Mouse (Mus musculus) hindbrain, postnatal 0 days (tissue): ENCODE data around the gene Meltf. TPM values are rescaled to one million over a fixed set of nuclear protein-coding genes. Genes with fewer than 3 reads are reported as not detected.

ENCODE experiments used
- ATAC-seq: fragments of 200-750 bp; cut with Nextera tagmentation; 2 replicates; pipeline ENCODE4 v1.8.0; 2017; ENCODE audit warnings: mild to moderate bottlenecking, moderate TSS enrichment, moderate library complexity
- DNase-seq: peaks from one replicate; pipeline ENCODE4 v3.0.0-alpha.2; 2015; ENCODE audit warnings: low spot score
- H3K27ac ChIP-seq: fragments of 300-500 bp; sonication (generic); 2 replicates; pipeline ENCODE4 v1.5.1; 2014; ENCODE audit warnings: mild to moderate bottlenecking
- H3K27me3 ChIP-seq: fragments of 300-500 bp; sonication (generic); 2 replicates; pipeline ENCODE4 v1.6.1; 2014; ENCODE audit warnings: low read length, mixed read lengths; ENCODE audit not compliant: insufficient read depth
- H3K36me3 ChIP-seq: fragments of 300-500 bp; sonication (generic); 2 replicates; pipeline ENCODE4 v1.6.1; 2014; ENCODE audit warnings: low read length, mixed read lengths; ENCODE audit not compliant: insufficient read depth
- H3K4me1 ChIP-seq: fragments of 300-500 bp; sonication (generic); 2 replicates; pipeline ENCODE4 v1.6.1; 2014; ENCODE audit warnings: antibody characterized with exemption, low read length, mixed read lengths; ENCODE audit not compliant: insufficient read depth
- H3K4me2 ChIP-seq: fragments of 300-500 bp; sonication (generic); 2 replicates; pipeline ENCODE4 v1.6.1; 2014; ENCODE audit warnings: low read depth, mild to moderate bottlenecking, low read length, moderate library complexity, mixed read lengths
- H3K4me3 ChIP-seq: fragments of 300-500 bp; sonication (generic); 2 replicates; pipeline ENCODE4 v1.5.1; 2014; ENCODE audit warnings: low read length
- H3K9ac ChIP-seq: fragments of 300-500 bp; sonication (generic); replicated peaks from 2 replicates; pipeline ENCODE4 v1.6.1; 2014; ENCODE audit warnings: mild to moderate bottlenecking, low read length, moderate library complexity, mixed read lengths
- H3K9me3 ChIP-seq: fragments of 300-500 bp; sonication (generic); 2 replicates; pipeline ENCODE4 v1.6.1; 2016; ENCODE audit warnings: low read length, mixed read lengths
- CTCF ChIP-seq: IDR thresholded peaks from 2 replicates; pipeline ENCODE4 v1.5.1; 2016; ENCODE audit warnings: antibody characterized with exemption, control low read depth, low read depth
- WGBS: fragments of 180-500 bp; shearing (Covaris S2); extraction: QIAGEN DNeasy Blood & Tissue Kit; methylation state at CpG from one replicate; pipeline ENCODE4 v1.1.7; 2014; 5-methylcytosine and 5-hydroxymethylcytosine counted together
- polyA plus RNA-seq: library from polyadenylated mRNA; unstranded; fragments of >200 nt; fragmentation: Nextera tagmentation; extraction: Ambion mirVana; gene quantifications from 2 replicates; pipeline ENCODE4 v1.2.1, GENCODE M21; 2015
- total RNA-seq: library from RNA; depleted of rRNA; stranded (reverse); fragments of >200 nt; gene quantifications from 2 replicates; pipeline ENCODE4 v1.2.3, GENCODE M21; 2014; rRNA removed

Gene Meltf
- total RNA-seq (0.14 and 0.16 TPM in 2 replicates), polyA plus RNA-seq (0.18 and 0.41 TPM in 2 replicates)

- Histone ChIP-seq H3K9me3 (no peaks in the 10 kb centered on the region), H3K27ac (no peak within 1 kb of the TSS), H3K4me2 (0 out of 2 replicates have a peak within 1 kb of the TSS, but pooled peaks have one; percentile 17), H3K9ac (no peak within 1 kb of the TSS), H3K27me3 (no peaks in the 10 kb centered on the region), H3K36me3 (peaks cover 4% of the 10 kb centered on the region; the same call in 1 of the 2 replicates), H3K4me1 (peaks cover 7% of the 10 kb centered on the region; the same call in 1 of the 2 replicates), H3K4me3 (no peak within 1 kb of the TSS)
- DNase-seq (peak; percentile 60), ATAC-seq (peak; percentile 52; the same call in 1 of the 2 replicates)
- TF ChIP-seq CTCF = peak; percentile 86
- 32% methylated on average over 21 of the region's 21 CpGs for WGBS
Measured at GRCm38 (mm10) chr16:31878573-31879257, at the start of gene Meltf. Gene Meltf, plus strand, starts transcription at chr16:31878810.

GRCm38 (mm10) chr16:31830726-31831125 is 47.9 kb upstream of the Meltf start:
- Histone ChIP-seq H3K27me3 (no peaks in the 10 kb centered on the region), H3K9me3 (no peaks in the 10 kb centered on the region), H3K4me1 (no peaks in the 10 kb centered on the region), H3K36me3 (no peaks in the 10 kb centered on the region), H3K9ac (no peak overlapping the region), H3K4me2 (no peak overlapping the region), H3K4me3 (no peak overlapping the region), H3K27ac (no peak overlapping the region)
- 85% methylated on average over 4 of the region's 4 CpGs for WGBS
- TF ChIP-seq CTCF = no peak
- DNase-seq = no peak
- no peak for ATAC-seq

- no peak for TF ChIP-seq CTCF
- 93% methylated on average over 10 of the region's 10 CpGs for WGBS
- H3K36me3 ChIP-seq = no peaks in the 10 kb centered on the region
Measured at GRCm38 (mm10) chr16:31832630-31833422, 45.8 kb upstream of the Meltf start.

GRCm38 (mm10) chr16:31834011-31834584 is 44.5 kb upstream of the Meltf start:
- Histone ChIP-seq H3K27me3 (no peaks in the 10 kb centered on the region), H3K36me3 (no peaks in the 10 kb centered on the region), H3K9ac (no peak overlapping the region), H3K4me1 (no peaks in the 10 kb centered on the region), H3K9me3 (no peaks in the 10 kb centered on the region), H3K4me2 (no peak overlapping the region), H3K4me3 (no peak overlapping the region), H3K27ac (no peak overlapping the region)
- ATAC-seq (no peak), DNase-seq (no peak)
- TF ChIP-seq CTCF = no peak
- WGBS = 64% methylated on average over 7 of the region's 7 CpGs

More at GRCm38 (mm10) chr16:31832630-31833422, 45.8 kb upstream of the Meltf start:
- no peaks in the 10 kb centered on the region for H3K9me3 ChIP-seq
- H3K4me2 ChIP-seq = no peak overlapping the region
- no peaks in the 10 kb centered on the region for H3K4me1 ChIP-seq
- H3K9ac ChIP-seq = no peak overlapping the region
- H3K27me3 ChIP-seq = no peaks in the 10 kb centered on the region
- no peak overlapping the region for H3K4me3 ChIP-seq
- DNase-seq = no peak
- no peak for ATAC-seq
- H3K27ac ChIP-seq = no peak overlapping the region

- no peaks in the 10 kb centered on the region for H3K9me3 ChIP-seq
- ATAC-seq (no peak), DNase-seq (no peak)
- 83% methylated on average over 2 of the region's 2 CpGs for WGBS
- no peak overlapping the region for H3K4me3 ChIP-seq
- H3K4me1 ChIP-seq = no peaks in the 10 kb centered on the region
- no peak overlapping the region for H3K9ac ChIP-seq
- no peak overlapping the region for H3K27ac ChIP-seq
- H3K4me2 ChIP-seq = no peak overlapping the region
- TF ChIP-seq CTCF = no peak
- no peaks in the 10 kb centered on the region for H3K27me3 ChIP-seq
- no peaks in the 10 kb centered on the region for H3K36me3 ChIP-seq
Measured at GRCm38 (mm10) chr16:31834662-31835318, 43.8 kb upstream of the Meltf start.

GRCm38 (mm10) chr16:31837362-31837761 is 41.2 kb upstream of the Meltf start:
- no peak overlapping the region for H3K27ac ChIP-seq
- no peaks in the 10 kb centered on the region for H3K36me3 ChIP-seq
- H3K4me3 ChIP-seq = no peak overlapping the region
- ATAC-seq = no peak
- no peaks in the 10 kb centered on the region for H3K27me3 ChIP-seq
- no peak overlapping the region for H3K4me2 ChIP-seq
- H3K9ac ChIP-seq = no peak overlapping the region
- H3K4me1 ChIP-seq = no peaks in the 10 kb centered on the region
- DNase-seq = no peak
- H3K9me3 ChIP-seq = no peaks in the 10 kb centered on the region
- 79% methylated on average over 3 of the region's 3 CpGs for WGBS
- no peak for TF ChIP-seq CTCF
